Mouse (Mus musculus) cortical plate, adult 2 months (tissue): ENCODE results near the gene Gsdme.

Source experiments
- CTCF ChIP-seq: fragments of 200-500 bp; IDR thresholded peaks from 2 replicates; pipeline ENCODE4 v1.5.1; 2011; ENCODE audit warnings: mild to moderate bottlenecking, control low read depth, low read length; ENCODE audit not compliant: insufficient read depth; ENCODE audit errors: extremely low read depth
- POLR2A ChIP-seq: fragments of 200-500 bp; IDR thresholded peaks from 2 replicates; pipeline ENCODE4 v1.6.1; 2011; ENCODE audit warnings: mild to moderate bottlenecking, low read length, control low read depth; ENCODE audit not compliant: insufficient read depth; ENCODE audit errors: extremely low read depth

- TF ChIP-seq CTCF (no peak), POLR2A (no peak)
These were observed 72.1 kb downstream of the Gsdme start for GRCm38 (mm10) chr6:50191605-50192004.
